Mouse (Mus musculus) large intestine, adult 2 months (tissue): ENCODE results near the gene Nfasc. TPM values are rescaled to one million over a fixed set of nuclear protein-coding genes. Genes with fewer than 3 reads are reported as not detected.

Source experiments
- DNase-seq: peaks from one replicate; pipeline ENCODE4 v3.0.0-alpha.2; 2012; ENCODE audit warnings: low read depth, low spot score
- WGBS: fragments of 180-500 bp; shearing (Covaris S2); methylation state at CpG from one replicate; pipeline ENCODE4 v1.1.7; 2018; 5-methylcytosine and 5-hydroxymethylcytosine counted together
- polyA plus RNA-seq: library from polyadenylated mRNA; depleted of rRNA; stranded (reverse); fragments of >200 nt; gene quantifications from 2 replicates; pipeline ENCODE4 v1.2.3, GENCODE M21; 2012; rRNA removed

Gene Nfasc
- polyA plus RNA-seq, 1 experiment, result 1.8 TPM

DNA sequence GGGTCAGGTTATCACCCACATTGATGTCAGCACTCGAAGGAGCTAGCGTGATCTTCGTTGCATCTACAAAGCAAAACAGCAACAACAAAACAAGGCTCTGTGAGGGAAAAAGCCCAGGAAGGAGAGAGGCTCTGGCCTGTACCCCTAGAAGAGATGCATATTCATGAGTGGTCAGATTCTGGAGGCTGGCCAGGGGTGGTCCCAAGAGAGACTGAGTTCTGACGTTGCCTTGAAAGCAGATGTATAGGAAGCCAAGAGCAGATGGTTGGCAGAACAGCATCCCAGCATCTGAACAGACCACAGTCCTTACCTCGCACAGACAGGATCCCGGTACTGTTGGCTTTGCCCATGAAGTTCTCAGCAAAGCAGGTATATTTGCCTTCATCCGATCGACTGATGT lies 218.5 kb downstream of the Nfasc start:
- DNase-seq, result no peak
- WGBS, result 80% methylated on average over 8 of the region's 8 CpGs

DNA sequence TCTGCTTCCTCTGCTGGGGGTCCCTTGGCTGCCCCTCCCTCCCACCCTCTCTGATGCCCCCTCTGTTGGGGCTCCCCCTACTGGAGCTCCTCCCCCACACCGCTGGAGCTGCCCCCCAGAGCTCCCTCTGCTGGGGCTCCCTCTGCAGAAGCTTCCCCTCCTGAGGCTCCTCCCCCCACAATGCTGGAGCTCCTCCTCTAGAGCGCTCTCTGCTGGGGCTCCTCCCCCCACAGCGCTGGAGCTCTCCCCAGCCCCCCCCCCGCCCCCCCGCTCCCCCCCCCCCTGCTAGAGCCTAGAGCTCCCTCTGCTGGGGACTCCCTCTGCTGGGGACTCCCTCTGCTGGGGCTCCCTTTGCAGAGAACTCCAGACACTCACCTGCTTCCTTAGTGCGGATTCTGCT lies 220.8 kb downstream of the Nfasc start:
- 15% methylated on average over 6 of the region's 6 CpGs for WGBS
- DNase-seq, result no peak

DNA sequence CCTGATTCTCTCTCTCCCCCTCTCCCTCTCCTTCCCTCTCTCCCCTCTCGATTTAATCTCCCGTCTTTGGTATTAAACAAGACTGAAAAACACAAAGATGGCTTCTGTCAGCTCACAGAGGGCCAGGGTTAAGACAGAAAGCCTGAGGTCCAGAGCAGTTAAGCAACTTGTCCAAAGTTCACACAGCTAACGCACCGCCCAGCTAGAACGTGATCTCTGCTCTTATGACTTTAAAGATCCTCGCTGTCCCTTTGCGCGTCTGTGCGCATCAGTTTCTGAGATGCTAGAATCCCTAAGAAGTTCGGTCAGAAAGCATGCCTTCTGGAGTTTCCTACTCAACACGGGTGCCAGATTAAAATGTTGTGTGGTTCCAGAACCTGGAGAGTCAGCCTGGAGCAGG lies 221.9 kb downstream of the Nfasc start:
- WGBS, result 58% methylated on average over 11 of the region's 11 CpGs
- DNase-seq, result no peak

DNA sequence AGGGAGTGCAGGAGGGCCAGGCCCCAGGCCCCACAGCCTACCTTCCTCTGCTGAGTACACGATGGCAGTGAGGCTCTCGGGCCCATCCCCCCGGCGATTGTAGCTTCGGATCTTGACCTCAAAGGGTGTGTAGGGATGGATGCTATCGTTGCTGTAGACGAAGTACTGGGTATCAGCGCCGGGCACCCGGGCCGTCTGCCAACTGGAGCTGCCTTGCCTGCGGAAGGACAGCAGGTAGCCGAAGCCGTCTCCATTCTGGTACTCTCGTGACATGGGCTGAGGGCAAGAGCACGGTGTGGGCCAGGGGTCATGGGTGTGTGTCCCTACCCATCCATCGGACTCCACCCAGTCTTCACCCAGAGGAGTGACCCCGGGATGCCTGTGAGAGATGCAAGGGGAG lies 223.0 kb downstream of the Nfasc start:
- WGBS, result 81% methylated on average over 18 of the region's 18 CpGs

DNA sequence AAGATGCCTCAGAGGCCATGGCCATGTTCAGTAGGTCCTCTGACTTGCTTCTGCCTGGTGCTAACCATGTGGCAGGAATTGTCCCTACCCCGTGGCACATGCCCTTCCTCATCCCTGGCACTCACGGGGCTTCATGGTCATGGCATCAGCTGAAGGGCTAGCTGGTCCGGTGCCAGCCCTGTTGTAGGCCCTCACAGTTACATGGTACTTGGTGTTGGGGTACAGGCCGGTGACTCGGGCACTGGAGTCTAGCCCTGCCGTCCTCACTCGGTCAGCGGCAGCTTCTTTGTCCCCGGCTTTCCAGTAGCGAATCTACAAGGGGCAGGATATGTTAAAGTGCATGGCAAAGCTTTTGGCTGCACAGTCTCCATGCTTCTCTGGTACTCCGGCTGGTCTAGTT lies 224.8 kb downstream of the Nfasc start:
- 88% methylated on average over 11 of the region's 11 CpGs for WGBS

More for the DNA sequence above, 223.0 kb downstream of the Nfasc start:
- no peak for DNase-seq

DNA sequence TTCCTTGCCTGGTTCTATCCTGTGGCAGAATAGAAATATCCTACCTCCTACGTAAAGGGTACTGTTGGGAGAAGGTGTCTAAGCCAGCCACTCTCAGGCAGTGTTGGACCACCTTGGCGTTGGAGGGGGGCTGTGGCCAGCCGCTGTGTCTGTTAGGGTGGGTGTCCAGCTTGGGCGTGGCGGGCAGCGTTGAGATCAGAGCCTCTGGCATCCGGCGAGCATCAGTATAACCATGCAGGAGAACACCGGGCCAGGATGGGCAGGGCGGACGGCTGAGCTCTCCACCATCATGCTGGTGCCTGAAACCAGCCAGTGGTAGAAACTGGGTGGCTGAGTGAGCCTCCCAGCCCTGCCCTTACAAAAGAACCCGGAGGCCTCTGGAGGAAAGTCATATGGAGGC lies 226.3 kb downstream of the Nfasc start:
- 89% methylated on average over 12 of the region's 12 CpGs for WGBS
- no peak for DNase-seq

More for the DNA sequence above, 224.8 kb downstream of the Nfasc start:
- DNase-seq, result no peak

Other genes starting within 250 kb of the Nfasc start
- gene Tmem81, start 235.6 kb downstream of the Nfasc start, polyA plus RNA-seq, result 2.2 and 2.4 TPM in 2 replicates
- gene Cntn2, start 198.5 kb downstream of the Nfasc start, polyA plus RNA-seq, result 0.15 and 0.21 TPM in 2 replicates
- gene Lrrn2, start 138.5 kb upstream of the Nfasc start, polyA plus RNA-seq, result 0.85 and 1.5 TPM in 2 replicates